Mouse (Mus musculus) heart, embryonic 10.5 days (tissue): ENCODE measurements around the gene Safb. TPM values are rescaled to one million over a fixed set of nuclear protein-coding genes. Genes with fewer than 3 reads are reported as not detected.

Source experiments
- DNase-seq: peaks from one replicate; pipeline ENCODE4 v3.0.0-alpha.2; 2017; ENCODE audit warnings: low spot score
- H3K27ac ChIP-seq: fragments of 300-500 bp; sonication (generic); 2 replicates; pipeline ENCODE4 v1.5.1; 2016; ENCODE audit warnings: mild to moderate bottlenecking
- H3K27me3 ChIP-seq: fragments of 300-500 bp; sonication (generic); 2 replicates; pipeline ENCODE4 v1.6.1; 2016; ENCODE audit warnings: mild to moderate bottlenecking; ENCODE audit not compliant: poor library complexity, insufficient read depth, severe bottlenecking
- H3K36me3 ChIP-seq: fragments of 300-500 bp; sonication (generic); 2 replicates; pipeline ENCODE4 v1.6.1; 2016; ENCODE audit warnings: mild to moderate bottlenecking, moderate library complexity
- H3K4me1 ChIP-seq: fragments of 300-500 bp; sonication (generic); 2 replicates; pipeline ENCODE4 v1.6.1; 2016; ENCODE audit warnings: mild to moderate bottlenecking
- H3K4me3 ChIP-seq: fragments of 300-500 bp; sonication (generic); 2 replicates; pipeline ENCODE4 v1.5.1; 2016; ENCODE audit warnings: mild to moderate bottlenecking, moderate library complexity
- H3K9me3 ChIP-seq: fragments of 300-500 bp; sonication (generic); 2 replicates; pipeline ENCODE4 v1.6.1; 2016; ENCODE audit warnings: mild to moderate bottlenecking, moderate library complexity
- WGBS: fragments of 180-500 bp; shearing (Covaris S2); methylation state at CpG from one replicate; pipeline ENCODE4 v1.1.7; 2016; 5-methylcytosine and 5-hydroxymethylcytosine counted together
- polyA plus RNA-seq: library from polyadenylated mRNA; unstranded; fragments of >200 nt; fragmentation: Nextera tagmentation; extraction: Ambion mirVana; gene quantifications from 2 replicates; pipeline ENCODE4 v1.2.1, GENCODE M21; 2016

Gene Safb
- polyA plus RNA-seq, 1 experiment from 2014 or later, result 128 TPM

GRCm38 (mm10) chr17:56651801-56652200 lies 67.2 kb downstream of the Safb start:
- Histone ChIP-seq H3K9me3 (no peaks in the 10 kb centered on the region), H3K27ac (no peak overlapping the region), H3K36me3 (no peaks in the 10 kb centered on the region), H3K4me3 (no peak overlapping the region), H3K4me1 (peaks cover 10% of the 10 kb centered on the region), H3K27me3 (peaks cover 11% of the 10 kb centered on the region; the same call in 1 of the 2 replicates)
- WGBS, result 28% methylated on average over 10 of the region's 10 CpGs
- no peak for DNase-seq

- no peak for DNase-seq
- WGBS, result 73% methylated on average over 2 of the region's 2 CpGs
- no peak overlapping the region for H3K4me3 ChIP-seq
- H3K27ac ChIP-seq, result no peak overlapping the region
- 0 out of 2 replicates have a peak, but pooled peaks cover 5% of the 10 kb centered on the region for H3K27me3 ChIP-seq
- H3K36me3 ChIP-seq, result no peaks in the 10 kb centered on the region
- H3K4me1 ChIP-seq, result no peaks in the 10 kb centered on the region
- no peaks in the 10 kb centered on the region for H3K9me3 ChIP-seq
These were observed 70.1 kb downstream of the Safb start for GRCm38 (mm10) chr17:56654771-56655170.

GRCm38 (mm10) chr17:56655311-56655710 lies 70.7 kb downstream of the Safb start:
- Histone ChIP-seq H3K27ac (no peak overlapping the region; the same call in 1 of the 2 replicates), H3K4me3 (no peak overlapping the region), H3K9me3 (no peaks in the 10 kb centered on the region), H3K27me3 (0 out of 2 replicates have a peak, but pooled peaks cover 5% of the 10 kb centered on the region), H3K36me3 (no peaks in the 10 kb centered on the region), H3K4me1 (peaks cover 2% of the 10 kb centered on the region; the same call in 1 of the 2 replicates)
- DNase-seq, result no peak
- 76% methylated on average over 3 of the region's 3 CpGs for WGBS

Other genes with a start within 250 kb of the Safb start
- gene Ptprs, start 108.3 kb upstream of the Safb start, polyA plus RNA-seq, result 50.4 and 73.5 TPM in 2 replicates
- gene Znrf4, start 72.4 kb upstream of the Safb start, polyA plus RNA-seq, result not detected in 2 replicates
- 0.33 and 0.50 TPM in 2 replicates for gene Gm20219, start 30.4 kb upstream of the Safb start, polyA plus RNA-seq
- gene Safb2, start 240 bp upstream of the Safb start, polyA plus RNA-seq, result 61.3 and 81.0 TPM in 2 replicates
- 261 and 317 TPM in 2 replicates for gene 2410015M20Rik, start 24.9 kb downstream of the Safb start, polyA plus RNA-seq
- 1,286 and 1,339 TPM in 2 replicates for gene Rpl36, start 28.6 kb downstream of the Safb start, polyA plus RNA-seq
- 58.9 and 65.1 TPM in 2 replicates for gene Lonp1, start 42.1 kb downstream of the Safb start, polyA plus RNA-seq
- 0.30 and 0.38 TPM in 2 replicates for gene Catsperd, start 43.3 kb downstream of the Safb start, polyA plus RNA-seq
- gene Ranbp3, start 88.5 kb downstream of the Safb start, polyA plus RNA-seq, result 85.1 and 105 TPM in 2 replicates
- 518 and 632 TPM in 2 replicates for gene Ndufa11, start 132.9 kb downstream of the Safb start, polyA plus RNA-seq
- 10.2 and 12.7 TPM in 2 replicates for gene Vmac, start 133.2 kb downstream of the Safb start, polyA plus RNA-seq
- gene Nrtn, start 172.7 kb downstream of the Safb start, polyA plus RNA-seq, result 3.3 and 7.4 TPM in 2 replicates
- gene Dus3l, start 179.9 kb downstream of the Safb start, polyA plus RNA-seq, result 39.6 and 41.4 TPM in 2 replicates
- gene Prr22, start 185.4 kb downstream of the Safb start, polyA plus RNA-seq, result 1.3 and 2.1 TPM in 2 replicates
- gene Rfx2, start 246.2 kb downstream of the Safb start, polyA plus RNA-seq, result 4.0 and 4.8 TPM in 2 replicates